Mouse (Mus musculus) mature B cell (primary cell): Measurements from ENCODE around the gene Grm1.

Experiments
- in situ Hi-C: fragments of 300-500 bp; cut with MboI; formaldehyde crosslinking; loops from 2 replicates; pipeline ENCODE4 v1.14.3; 2019

Grm1 gene

DNA sequence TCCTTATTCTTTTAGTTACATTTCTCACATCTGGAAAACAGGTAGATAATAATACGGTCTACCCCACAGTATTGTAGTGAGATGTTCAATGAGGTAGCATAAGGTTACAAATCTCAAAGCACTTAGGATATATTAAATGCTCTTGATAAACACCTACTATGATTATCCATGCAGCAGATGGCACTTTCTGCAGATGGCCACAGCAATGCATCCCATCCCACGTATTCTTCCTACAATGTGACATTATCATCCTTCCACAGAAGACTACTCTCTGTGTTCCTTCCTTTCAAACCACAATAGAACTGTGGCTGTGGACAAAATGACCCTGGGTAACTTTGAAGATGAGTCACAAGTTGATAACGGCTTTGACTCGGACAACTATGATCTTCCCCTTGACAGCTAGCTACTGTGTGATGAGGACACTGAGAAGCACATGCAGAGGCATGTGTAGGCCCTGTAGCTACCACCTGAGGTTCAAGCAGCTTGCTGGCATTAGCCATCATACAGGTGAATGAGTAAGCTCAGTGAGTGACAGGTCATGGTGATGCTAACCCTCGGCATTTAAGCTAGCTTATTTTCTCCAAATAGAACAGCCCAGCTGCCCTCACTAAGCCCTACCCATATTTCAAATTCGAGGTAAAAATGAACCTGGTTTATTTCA, 117.5 kb downstream of the Grm1 start:
- in situ Hi-C loops, result no loop called here

DNA sequence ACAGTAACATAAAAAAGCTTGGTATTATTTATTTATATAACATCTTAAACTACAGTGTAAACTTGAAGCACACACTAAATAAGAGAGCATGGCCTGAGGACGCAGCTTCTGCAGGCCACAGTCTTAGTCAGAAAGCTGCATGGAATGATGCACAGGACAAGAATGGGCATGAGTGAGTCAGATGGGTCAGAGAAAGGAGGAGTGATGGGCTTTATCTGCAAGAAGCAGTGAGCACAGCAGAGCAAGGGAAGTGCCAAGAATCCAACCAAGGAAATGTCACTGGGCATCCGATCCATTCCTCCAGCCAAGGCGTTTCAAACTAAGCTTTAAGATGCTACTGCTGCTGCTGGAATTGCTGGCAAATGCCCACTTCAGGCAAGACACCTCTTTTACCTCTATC, 131.6 kb downstream of the Grm1 start:
- in situ Hi-C loops, result no loop called here

DNA sequence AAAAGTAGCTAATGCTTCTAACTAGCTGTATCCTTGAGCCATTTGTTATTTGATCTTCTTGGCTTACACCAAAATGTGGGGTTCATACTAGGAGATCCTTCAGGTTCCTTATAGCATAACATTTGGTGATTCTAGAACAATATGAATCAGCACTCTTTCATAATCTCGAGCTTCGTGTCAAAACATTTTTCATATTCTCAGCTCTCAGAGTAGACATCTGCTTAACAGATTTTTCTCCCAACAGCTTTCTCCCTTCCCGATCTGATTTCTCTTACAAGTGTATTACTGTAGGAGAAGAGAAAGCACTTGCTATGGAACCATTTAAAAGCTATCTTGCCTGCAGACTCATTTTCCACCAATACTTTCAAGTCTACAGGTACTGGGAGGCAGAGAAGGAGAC, 133.0 kb downstream of the Grm1 start:
- in situ Hi-C loops, result no loop called here

DNA sequence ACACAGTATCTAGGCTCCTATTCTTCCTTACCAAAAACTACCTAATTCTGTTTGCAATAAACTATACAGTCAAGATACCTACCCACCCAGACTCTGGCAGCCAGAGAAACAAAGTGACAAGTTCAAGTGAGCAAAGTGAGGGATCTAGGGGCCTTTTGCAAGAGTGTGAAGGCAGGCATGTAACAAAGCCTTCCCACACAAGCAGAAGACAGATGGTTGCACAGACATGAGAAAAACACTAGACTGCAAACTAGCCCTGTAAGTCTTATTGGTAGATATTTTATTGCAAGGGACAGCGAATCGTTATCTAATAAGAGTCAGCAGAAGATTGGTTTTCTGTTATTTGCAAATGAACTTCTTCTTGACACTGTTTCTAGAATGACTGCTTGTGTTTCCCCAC, 134.6 kb downstream of the Grm1 start:
- in situ Hi-C loops, result no loop called here

DNA sequence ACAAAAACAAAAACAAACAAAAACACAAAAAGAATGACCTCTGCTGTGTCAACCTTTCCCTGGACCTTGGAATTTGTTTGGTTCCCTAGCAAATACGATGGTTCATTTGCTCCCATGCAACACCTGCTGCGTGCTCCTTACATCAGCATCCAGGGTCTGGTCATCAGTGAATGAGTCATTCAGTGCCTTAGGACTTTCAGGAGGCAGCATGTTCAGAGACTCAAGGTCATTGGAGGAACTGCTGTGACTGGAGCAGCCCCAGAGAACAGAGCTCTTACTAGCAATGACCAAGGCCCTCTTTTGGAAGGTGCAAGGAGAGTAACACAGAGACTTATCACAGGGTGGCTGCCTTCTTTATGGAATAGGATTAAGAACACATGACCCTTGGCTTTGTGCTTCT, 138.2 kb downstream of the Grm1 start:
- in situ Hi-C loops, result no loop called here

DNA sequence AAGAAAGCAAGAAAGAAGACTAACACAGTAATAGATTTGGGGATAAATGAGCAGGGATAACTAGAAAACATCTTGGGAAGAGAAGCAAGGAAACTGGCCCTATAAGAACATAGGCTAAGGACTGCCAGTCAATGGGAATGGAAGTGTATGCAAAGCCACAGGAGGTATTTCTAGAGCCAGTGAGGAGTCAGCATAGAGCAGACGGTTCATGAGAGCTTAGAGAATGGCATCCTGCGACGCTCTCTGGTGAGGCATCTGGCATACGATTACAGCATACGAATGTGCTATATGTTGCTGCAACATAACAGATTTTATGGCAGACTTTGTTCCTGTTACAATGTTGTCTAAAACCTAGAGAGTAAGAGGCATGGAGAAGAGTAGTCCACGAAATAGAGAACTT, 139.9 kb downstream of the Grm1 start:
- in situ Hi-C loops, result no loop called here

DNA sequence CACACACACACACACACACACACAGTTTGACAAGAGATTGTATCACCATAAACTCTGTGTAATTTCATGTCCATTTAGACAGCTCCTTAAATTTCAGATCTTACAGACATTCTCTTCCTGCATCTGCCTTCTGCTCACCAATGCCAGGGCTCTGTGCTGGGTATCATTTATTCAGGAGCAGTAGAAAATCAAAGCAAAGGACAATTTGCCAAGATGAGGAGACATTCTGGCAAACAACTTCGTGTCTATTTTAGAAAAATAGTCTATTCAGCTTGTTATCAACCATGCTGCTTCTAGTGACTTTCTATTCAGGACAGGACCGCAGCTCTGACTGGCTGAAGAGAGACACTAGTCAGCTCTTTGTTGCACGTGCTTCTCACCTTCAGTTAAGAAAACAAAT, 146.3 kb downstream of the Grm1 start:
- in situ Hi-C loops, result no loop called here

DNA sequence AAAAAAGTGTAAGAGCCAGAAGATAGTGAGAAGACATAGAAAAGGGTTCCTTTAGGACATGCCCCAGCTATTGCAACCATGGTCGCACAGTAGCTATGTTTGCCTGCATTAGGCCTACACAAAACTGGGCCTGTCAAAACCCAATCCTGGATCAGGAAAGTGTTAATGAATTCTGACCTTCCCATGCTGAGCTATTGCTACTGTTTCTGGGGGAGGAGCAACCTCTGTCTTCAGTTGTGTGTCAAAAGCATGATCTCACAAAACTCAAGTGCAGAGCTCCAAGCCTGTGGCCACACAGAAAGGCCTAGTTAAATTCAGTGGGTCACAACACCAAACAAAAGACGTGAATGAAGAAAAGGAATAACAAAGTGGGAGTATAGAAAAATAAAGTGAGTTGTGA, 152.5 kb downstream of the Grm1 start:
- in situ Hi-C loops, result no loop called here

DNA sequence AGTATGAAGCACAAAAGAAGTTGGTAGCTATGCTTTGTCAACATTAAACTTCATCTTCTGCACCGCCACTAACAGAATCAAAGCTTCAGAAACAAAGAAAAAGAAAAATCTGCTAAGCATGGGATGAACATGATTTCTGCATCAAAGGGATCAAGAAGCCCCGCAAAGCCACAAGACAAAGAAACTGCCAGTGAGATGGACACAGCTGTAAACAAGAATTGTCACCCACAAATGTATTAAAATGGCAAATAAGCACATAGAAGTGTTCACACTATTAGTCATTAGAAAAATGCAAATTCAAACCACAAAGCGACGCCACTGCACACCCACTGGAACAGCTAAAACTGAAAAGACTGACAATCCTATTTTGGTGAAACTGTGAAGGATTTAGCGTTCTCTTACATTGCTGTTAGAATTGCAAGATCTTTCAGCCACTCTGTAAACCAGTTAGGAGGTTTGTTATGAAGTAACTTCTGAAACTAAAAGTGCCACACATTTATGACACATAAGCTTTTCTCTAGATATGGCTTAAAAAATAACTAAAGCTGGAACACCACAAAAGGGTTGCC, 153.3 kb downstream of the Grm1 start:
- in situ Hi-C loops, result no loop called here

DNA sequence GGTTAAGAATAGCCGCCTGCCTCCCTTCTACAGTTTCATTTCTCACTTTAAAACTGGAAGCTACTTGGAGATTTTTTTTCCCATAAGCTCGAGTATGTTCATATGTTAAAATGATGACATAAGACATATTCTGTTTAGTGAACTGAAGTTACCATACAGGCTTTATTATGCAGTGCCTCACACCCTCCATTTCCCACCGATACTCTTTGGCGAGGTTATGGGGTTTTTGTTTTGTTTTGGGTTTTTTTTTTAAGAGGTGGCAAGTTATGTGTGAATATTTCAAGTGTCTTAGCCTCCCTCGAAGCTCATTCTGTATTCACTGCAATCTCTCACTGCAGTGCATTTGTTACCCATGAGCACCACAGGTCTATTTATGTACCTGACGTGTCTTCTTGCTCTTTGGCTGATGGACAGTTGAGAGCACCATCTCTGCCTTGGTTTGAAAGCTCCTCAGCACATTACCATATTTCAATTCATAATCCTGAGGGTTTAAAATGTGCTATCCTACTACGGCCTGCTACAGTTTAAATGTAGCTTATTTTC, 164.2 kb downstream of the Grm1 start:
- in situ Hi-C loops, result no loop called here

DNA sequence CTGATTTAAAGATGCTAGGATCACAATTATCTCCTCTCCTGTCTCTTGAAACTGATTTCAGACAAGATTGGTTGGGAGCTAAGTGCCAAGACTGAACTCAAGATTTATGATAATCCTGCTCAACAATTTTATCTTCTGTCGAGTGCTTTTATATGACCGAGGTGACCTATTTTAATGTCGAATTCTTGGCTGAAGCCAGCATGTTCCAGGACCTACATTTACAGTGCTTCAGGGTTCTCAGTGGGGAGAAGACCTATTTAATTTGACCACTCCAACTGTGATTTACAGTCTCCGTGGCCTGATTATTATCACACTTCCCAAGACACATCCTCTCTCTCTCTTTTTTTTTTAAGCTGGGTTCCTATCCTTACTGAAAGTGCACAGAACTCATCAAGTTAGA, 168.5 kb downstream of the Grm1 start:
- in situ Hi-C loops, result no loop called here

DNA sequence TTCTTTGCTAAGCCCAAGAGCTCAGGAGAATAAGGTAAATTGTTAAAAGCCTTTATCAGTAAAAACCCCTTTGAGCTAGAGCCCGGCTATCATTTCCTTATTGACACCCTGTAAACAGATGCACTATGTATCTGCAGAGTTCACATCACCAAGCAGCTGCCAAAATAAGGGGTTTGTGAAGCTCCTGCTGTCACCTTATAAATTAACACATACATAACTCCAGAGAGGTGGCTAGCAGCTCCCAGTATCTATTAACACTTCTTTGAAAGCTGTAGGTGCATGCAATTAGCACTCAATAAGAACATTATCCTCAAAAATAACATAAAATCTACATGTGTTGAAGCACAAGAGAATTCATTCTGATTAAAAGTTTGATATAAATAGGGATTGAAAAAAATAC, 191.9 kb downstream of the Grm1 start:
- in situ Hi-C loops, result no loop called here

DNA sequence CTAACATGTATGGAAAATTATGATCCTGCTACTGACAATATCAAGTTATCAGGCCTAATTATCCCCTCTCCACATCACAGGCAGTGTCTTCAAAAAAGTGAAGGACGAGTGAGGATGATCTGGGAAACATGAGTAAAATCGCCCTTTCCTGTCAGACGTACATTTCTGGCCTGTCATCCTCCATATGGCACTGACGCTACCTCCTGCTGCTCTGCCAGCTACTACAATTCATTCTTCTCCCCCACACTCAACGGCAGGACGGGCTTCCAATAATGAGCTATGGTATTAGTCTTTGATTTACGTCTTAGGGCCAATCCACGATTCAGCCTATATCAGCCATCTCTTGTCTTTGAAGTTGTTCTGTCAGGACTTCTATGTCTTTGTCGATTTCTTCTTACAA, 193.6 kb downstream of the Grm1 start:
- in situ Hi-C loops, result no loop called here

DNA sequence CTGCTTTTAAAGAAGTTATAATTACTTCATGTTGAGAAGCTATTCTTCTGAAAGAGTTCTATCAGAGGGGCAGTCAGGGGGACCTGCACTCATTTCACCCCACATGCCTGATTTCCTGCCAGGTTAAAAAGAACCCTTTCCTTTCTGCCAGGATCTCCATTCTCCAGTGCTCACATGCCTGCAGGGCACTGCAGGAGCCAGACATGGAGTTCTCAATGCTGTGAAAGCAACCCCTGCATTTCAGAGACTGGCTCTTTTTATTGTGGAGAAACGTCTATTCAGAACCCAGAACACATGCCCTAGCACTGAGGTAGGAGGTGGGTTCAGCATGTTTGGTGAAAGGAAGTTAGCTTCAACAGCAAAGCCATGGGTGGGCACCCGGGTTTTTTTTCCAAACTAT, 197.2 kb downstream of the Grm1 start:
- in situ Hi-C loops, result no loop called here

DNA sequence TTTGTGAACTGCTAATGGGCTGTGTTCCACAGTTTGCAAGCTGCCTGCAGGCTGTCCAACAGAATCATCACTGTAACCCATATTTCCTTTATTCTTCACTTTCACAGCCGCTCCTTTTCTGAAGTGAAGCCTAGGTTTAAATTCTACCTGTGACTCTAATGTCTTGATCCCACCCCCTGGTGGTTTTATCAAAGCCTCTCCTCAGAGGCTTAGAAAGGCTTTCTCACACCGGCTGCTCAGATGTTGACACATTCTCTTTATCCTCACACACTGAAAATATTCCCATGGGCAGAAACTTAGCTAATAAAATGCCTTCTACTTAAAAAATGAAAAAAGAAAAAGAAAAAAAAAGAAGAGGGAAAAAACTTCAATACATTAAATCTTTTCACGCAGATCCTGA, 210.0 kb downstream of the Grm1 start:
- in situ Hi-C loops, result no loop called here

DNA sequence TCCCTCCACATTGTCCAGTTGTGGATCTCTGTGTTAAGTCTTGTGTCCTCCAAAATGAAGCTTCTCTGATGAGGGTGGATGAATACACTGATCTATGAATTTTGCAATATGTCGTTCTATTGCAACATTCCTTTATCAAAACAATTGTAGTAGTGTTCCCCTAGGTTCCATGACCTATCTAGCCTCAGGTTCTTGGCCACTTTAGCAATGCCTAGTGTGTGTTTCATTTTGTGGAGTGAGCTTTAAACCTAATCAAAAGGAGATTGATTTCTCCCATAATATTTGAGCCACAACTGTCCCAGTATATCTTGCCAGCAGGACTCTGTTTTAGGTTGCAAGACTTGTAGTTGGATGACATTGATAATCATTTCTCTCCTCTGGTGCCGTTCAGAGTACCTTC, 211.9 kb downstream of the Grm1 start:
- in situ Hi-C loops, result no loop called here

DNA sequence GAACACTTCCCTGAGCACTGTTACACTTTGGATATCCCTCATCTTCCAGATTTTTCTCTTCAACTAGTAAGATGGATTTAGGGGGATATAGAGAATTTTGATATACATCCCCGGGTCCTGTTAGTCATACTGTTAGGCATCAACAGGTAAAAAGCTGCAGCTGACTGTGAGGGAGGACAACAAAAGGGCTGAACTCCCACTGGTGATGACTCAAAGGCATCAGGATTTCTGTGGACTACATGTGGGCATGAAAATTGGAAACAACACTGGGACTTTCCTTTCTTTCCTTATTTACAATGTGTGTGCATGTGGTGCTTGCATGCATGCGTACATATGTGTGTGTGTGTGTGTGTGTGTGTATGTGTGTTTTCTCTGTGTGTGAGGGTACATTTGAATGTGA, 215.9 kb downstream of the Grm1 start:
- in situ Hi-C loops, result no loop called here

DNA sequence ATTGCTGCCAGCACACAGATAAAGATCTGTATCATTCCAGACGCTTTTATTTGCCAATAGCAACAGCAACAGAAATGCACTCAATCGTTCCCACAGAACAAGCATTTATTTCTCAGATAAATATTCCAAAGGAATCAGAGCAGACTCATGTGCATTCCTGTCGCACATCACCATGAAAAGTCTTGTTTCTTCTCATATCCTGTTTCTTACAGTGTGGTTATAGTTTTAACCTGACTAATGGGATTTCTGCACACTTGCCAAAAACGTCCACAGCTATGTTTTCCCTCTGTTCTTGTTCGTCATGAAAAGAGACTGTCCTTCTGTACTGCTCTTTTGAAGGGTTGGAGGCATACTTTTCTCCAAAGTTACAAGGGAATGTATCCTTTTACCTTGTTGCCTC, 217.4 kb downstream of the Grm1 start:
- in situ Hi-C loops, result no loop called here

DNA sequence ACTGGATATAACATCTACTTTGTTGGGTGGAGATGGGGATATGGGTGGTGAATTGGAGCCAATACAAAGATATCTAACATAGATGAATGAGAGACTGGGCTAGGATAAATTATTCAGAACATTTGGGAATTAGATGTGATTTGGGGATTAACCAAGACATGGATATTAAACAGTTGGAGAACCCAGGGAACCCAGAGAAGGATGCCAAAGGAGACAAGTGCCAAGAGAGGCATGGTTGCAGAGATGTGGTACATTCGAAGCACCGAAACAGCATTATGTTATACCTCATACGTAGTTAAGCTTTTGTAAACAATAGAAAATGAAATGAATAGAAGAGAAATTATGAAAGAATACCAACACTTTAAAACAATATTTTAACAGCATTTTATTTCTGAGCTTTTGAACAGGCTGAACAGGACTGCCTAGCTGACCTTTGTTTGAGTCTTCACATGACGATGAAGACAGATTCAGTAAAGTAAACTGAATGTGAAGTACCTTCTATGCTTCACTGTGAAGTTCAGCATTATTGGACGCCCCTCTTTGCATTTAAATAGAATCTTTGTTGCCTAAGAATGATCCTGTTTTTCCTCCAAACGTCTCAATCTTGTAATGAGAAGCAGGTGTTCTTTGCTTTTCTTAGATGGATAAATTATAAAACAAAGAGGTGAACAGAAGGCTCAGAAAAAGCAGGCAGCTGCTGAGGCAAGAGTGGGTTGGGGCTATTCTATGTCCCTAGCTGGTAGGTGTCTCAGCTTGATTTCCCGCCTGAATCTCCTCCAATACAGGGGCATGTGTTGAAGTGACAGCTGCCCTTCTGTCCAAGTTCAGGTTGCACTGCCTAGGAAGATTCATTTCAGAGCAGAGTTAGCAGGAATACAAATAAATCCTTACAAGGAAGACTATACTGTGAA, 234.5 kb downstream of the Grm1 start:
- in situ Hi-C loops, result no loop called here

DNA sequence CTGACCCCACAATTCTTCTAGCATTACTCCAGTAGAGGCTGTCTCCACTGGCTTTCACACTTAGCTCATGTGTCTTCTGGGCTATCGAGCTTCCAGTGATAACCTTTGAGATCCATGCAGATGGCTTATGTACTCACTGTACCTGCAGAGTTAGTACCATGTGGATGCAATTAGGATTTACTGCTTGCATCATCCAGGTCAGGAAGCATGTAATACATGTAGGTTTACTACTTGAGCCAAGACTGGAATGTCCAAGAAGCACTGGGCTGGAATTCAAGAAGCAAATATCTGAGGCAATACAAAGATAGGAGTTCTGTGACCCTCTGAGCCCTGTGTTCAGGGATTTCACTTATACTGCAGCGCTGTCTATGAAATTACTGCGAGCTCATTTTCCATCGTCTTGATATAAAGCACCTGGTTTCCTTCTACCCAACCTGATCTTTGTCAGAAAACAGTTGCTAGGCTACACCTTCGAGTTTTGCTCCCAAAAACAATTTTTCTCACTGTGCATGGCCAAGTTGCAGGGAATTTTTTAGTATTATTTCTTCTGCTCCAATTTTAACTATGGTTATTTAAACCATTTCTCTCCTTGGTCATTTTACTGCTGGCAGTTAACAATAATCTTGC, 237.0 kb downstream of the Grm1 start:
- in situ Hi-C loops, result no loop called here

DNA sequence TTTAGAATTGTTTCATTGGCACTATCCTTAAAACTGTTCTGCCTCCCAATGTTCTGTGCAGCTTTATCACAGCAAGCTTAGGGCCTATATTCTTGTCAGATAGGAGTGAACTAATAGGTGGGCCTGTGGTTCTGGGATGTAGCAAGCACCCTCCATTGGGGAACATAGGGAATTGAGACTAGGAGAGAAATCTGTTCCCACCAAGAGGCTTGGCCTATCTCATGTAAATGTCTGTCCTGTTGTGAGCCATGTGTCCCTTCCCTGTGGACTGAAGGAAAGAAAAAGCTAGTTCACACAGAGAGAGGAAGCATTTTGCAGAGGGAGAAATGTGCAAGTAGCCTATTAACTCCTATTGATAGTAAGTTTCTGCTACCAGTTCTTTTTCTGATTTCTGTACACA, 246.8 kb downstream of the Grm1 start:
- in situ Hi-C loops, result no loop called here

DNA sequence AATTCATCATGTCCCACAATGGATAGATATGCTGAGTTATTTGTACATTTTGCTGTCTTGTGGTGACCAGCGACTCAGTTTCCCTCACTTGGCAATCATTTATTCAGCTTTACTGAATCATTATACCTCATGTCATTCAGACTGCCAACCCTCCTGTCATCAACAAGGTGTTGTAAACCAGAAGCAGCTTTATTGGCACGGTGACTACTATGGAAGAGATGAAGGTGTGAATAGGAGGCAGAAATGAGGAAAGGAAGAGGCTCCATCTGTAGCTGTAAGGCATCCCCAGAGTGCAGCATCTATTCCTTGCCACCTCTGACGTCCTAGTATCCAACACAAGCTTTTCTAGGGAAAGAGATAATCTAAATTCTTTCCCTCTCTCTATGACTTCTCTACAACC, 247.3 kb downstream of the Grm1 start:
- in situ Hi-C loops, result no loop called here

DNA sequence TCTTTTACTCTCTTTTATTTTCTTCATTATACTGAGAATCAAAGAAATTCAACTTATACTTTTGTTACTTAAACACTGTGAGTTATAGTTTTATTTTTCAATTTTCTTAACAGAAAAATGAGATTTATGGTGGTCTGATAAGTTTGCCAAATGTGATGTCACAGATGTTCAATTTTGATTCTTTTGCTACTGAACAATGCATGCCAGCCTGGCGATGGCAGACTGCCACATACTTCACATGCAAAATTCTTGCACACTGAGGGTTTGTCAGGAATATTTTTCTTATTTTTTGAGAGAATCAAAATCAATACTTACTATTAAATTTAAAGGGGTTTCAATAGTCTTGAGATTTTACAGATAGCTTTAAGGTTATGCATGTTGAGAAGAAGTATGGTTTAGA, 251.0 kb downstream of the Grm1 start:
- in situ Hi-C loops, result no loop called here
